Mouse (Mus musculus): Measurements from ENCODE around the gene Gpd1l. TPM values are rescaled to one million over a fixed set of nuclear protein-coding genes. Genes with fewer than 3 reads are reported as not detected.

Gpd1l gene
- polyA plus RNA-seq, 1 experiment from 2014 or later = 11.2 TPM

- no peaks in the 10 kb centered on the region for H3K36me3 ChIP-seq (ENCODE audit: control insufficient read depth, insufficient read depth, low read length)
- no peak overlapping the region for H3K27ac ChIP-seq (ENCODE audit: low read depth, low read length)
- no peaks in the 10 kb centered on the region for H3K27me3 ChIP-seq (ENCODE audit: control insufficient read depth, insufficient read depth, low read length)
- ATAC-seq (replicated peaks; ENCODE audit: low FRiP score) (no peak), DNase-seq (ENCODE audit: low spot score) (no peak)
- no peaks in the 10 kb centered on the region for H3K9me3 ChIP-seq (ENCODE audit: control insufficient read depth, low read length)
- H3K4me3 ChIP-seq (ENCODE audit: low read depth, low read length) = no peak overlapping the region
- 95% methylated on average over 3 of the region's 3 CpGs for WGBS
- H3K4me1 ChIP-seq (replicated peaks; ENCODE audit: control insufficient read depth, insufficient read depth, low read length) = no peaks in the 10 kb centered on the region
- no peak overlapping the region for H3K9ac ChIP-seq (ENCODE audit: low read length)
- H3K4me2 ChIP-seq (ENCODE audit: low read depth, low read length, severe bottlenecking) = no peak overlapping the region
Observed at GRCm38 (mm10) chr9:114887699-114888098, 46.1 kb downstream of the Gpd1l start.

GRCm38 (mm10) chr9:114885991-114886662 is 47.7 kb downstream of the Gpd1l start:
- DNase-seq (ENCODE audit: low spot score) (no peak), ATAC-seq (replicated peaks; ENCODE audit: low FRiP score) (no peak)
- Histone ChIP-seq H3K9me3 (ENCODE audit: control insufficient read depth, low read length) (no peaks in the 10 kb centered on the region), H3K4me3 (ENCODE audit: low read depth, low read length) (no peak overlapping the region), H3K27ac (ENCODE audit: low read depth, low read length) (no peak overlapping the region), H3K4me1 (replicated peaks; ENCODE audit: control insufficient read depth, insufficient read depth, low read length) (no peaks in the 10 kb centered on the region), H3K9ac (ENCODE audit: low read length) (no peak overlapping the region), H3K27me3 (ENCODE audit: control insufficient read depth, insufficient read depth, low read length) (no peaks in the 10 kb centered on the region), H3K4me2 (ENCODE audit: low read depth, low read length, severe bottlenecking) (no peak overlapping the region), H3K36me3 (ENCODE audit: control insufficient read depth, insufficient read depth, low read length) (no peaks in the 10 kb centered on the region)
- WGBS = 27% methylated on average over 8 of the region's 8 CpGs

GRCm38 (mm10) chr9:114885564-114885963 is 48.2 kb downstream of the Gpd1l start:
- H3K4me2 ChIP-seq (ENCODE audit: low read depth, low read length, severe bottlenecking) = no peak overlapping the region

GRCm38 (mm10) chr9:114881977-114882376 is 51.8 kb downstream of the Gpd1l start:
- H3K27me3 ChIP-seq (ENCODE audit: control insufficient read depth, insufficient read depth, low read length) = no peaks in the 10 kb centered on the region
- WGBS = 88% methylated on average over 2 of the region's 2 CpGs

More at GRCm38 (mm10) chr9:114885564-114885963, 48.2 kb downstream of the Gpd1l start:
- no peak overlapping the region for H3K27ac ChIP-seq (ENCODE audit: low read depth, low read length)
- no peaks in the 10 kb centered on the region for H3K9me3 ChIP-seq (ENCODE audit: control insufficient read depth, low read length)
- no peaks in the 10 kb centered on the region for H3K36me3 ChIP-seq (ENCODE audit: control insufficient read depth, insufficient read depth, low read length)
- no peaks in the 10 kb centered on the region for H3K4me1 ChIP-seq (replicated peaks; ENCODE audit: control insufficient read depth, insufficient read depth, low read length)
- 82% methylated on average over 4 of the region's 4 CpGs for WGBS
- H3K27me3 ChIP-seq (ENCODE audit: control insufficient read depth, insufficient read depth, low read length) = no peaks in the 10 kb centered on the region
- H3K4me3 ChIP-seq (ENCODE audit: low read depth, low read length) = no peak overlapping the region
- DNase-seq (ENCODE audit: low spot score) = no peak
- no peak overlapping the region for H3K9ac ChIP-seq (ENCODE audit: low read length)
- ATAC-seq (replicated peaks; ENCODE audit: low FRiP score) = no peak

GRCm38 (mm10) chr9:114855327-114855726 is 78.5 kb downstream of the Gpd1l start:
- no peaks in the 10 kb centered on the region for H3K9me3 ChIP-seq (ENCODE audit: control insufficient read depth, low read length)
- ATAC-seq (replicated peaks; ENCODE audit: low FRiP score) = no peak
- no peak overlapping the region for H3K27ac ChIP-seq (ENCODE audit: low read depth, low read length)
- H3K36me3 ChIP-seq (ENCODE audit: control insufficient read depth, insufficient read depth, low read length) = no peaks in the 10 kb centered on the region
- 73% methylated on average over 11 of the region's 11 CpGs for WGBS
- DNase-seq (ENCODE audit: low spot score) = no peak
- H3K9ac ChIP-seq (ENCODE audit: low read length) = no peak overlapping the region
- no peaks in the 10 kb centered on the region for H3K27me3 ChIP-seq (ENCODE audit: control insufficient read depth, insufficient read depth, low read length)
- no peak overlapping the region for H3K4me2 ChIP-seq (ENCODE audit: low read depth, low read length, severe bottlenecking)
- H3K4me1 ChIP-seq (replicated peaks; ENCODE audit: control insufficient read depth, insufficient read depth, low read length) = no peaks in the 10 kb centered on the region
- H3K4me3 ChIP-seq (ENCODE audit: low read depth, low read length) = no peak overlapping the region

More at GRCm38 (mm10) chr9:114881977-114882376, 51.8 kb downstream of the Gpd1l start:
- Histone ChIP-seq H3K4me2 (ENCODE audit: low read depth, low read length, severe bottlenecking) (no peak overlapping the region), H3K9me3 (ENCODE audit: control insufficient read depth, low read length) (no peaks in the 10 kb centered on the region), H3K4me3 (ENCODE audit: low read depth, low read length) (no peak overlapping the region), H3K36me3 (ENCODE audit: control insufficient read depth, insufficient read depth, low read length) (no peaks in the 10 kb centered on the region), H3K27ac (ENCODE audit: low read depth, low read length) (no peak overlapping the region), H3K4me1 (replicated peaks; ENCODE audit: control insufficient read depth, insufficient read depth, low read length) (no peaks in the 10 kb centered on the region), H3K9ac (ENCODE audit: low read length) (no peak overlapping the region)
- DNase-seq (ENCODE audit: low spot score) = no peak
- ATAC-seq (replicated peaks; ENCODE audit: low FRiP score) = no peak

- DNase-seq (ENCODE audit: low spot score) (no peak), ATAC-seq (replicated peaks; ENCODE audit: low FRiP score) (no peak)
- Histone ChIP-seq H3K27ac (ENCODE audit: low read depth, low read length) (no peak overlapping the region), H3K27me3 (ENCODE audit: control insufficient read depth, insufficient read depth, low read length) (no peaks in the 10 kb centered on the region), H3K36me3 (ENCODE audit: control insufficient read depth, insufficient read depth, low read length) (no peaks in the 10 kb centered on the region), H3K9me3 (ENCODE audit: control insufficient read depth, low read length) (no peaks in the 10 kb centered on the region), H3K4me2 (ENCODE audit: low read depth, low read length, severe bottlenecking) (no peak overlapping the region), H3K4me3 (ENCODE audit: low read depth, low read length) (no peak overlapping the region), H3K4me1 (replicated peaks; ENCODE audit: control insufficient read depth, insufficient read depth, low read length) (no peaks in the 10 kb centered on the region), H3K9ac (ENCODE audit: low read length) (no peak overlapping the region)
- 77% methylated on average over 9 of the region's 9 CpGs for WGBS
Observed at GRCm38 (mm10) chr9:114854686-114855085, 79.1 kb downstream of the Gpd1l start.

- no peak overlapping the region for H3K27ac ChIP-seq (ENCODE audit: low read depth, low read length)
- H3K4me2 ChIP-seq (ENCODE audit: low read depth, low read length, severe bottlenecking) = no peak overlapping the region
- no peaks in the 10 kb centered on the region for H3K4me1 ChIP-seq (replicated peaks; ENCODE audit: control insufficient read depth, insufficient read depth, low read length)
- ATAC-seq (replicated peaks; ENCODE audit: low FRiP score) (no peak), DNase-seq (ENCODE audit: low spot score) (no peak)
- no peaks in the 10 kb centered on the region for H3K36me3 ChIP-seq (ENCODE audit: control insufficient read depth, insufficient read depth, low read length)
- no peaks in the 10 kb centered on the region for H3K9me3 ChIP-seq (ENCODE audit: control insufficient read depth, low read length)
- H3K4me3 ChIP-seq (ENCODE audit: low read depth, low read length) = no peak overlapping the region
- 87% methylated on average over 15 of the region's 15 CpGs for WGBS
- no peak overlapping the region for H3K9ac ChIP-seq (ENCODE audit: low read length)
- H3K27me3 ChIP-seq (ENCODE audit: control insufficient read depth, insufficient read depth, low read length) = no peaks in the 10 kb centered on the region
Observed at GRCm38 (mm10) chr9:114853336-114853735, 80.5 kb downstream of the Gpd1l start.

- WGBS = 79% methylated on average over 8 of the region's 8 CpGs
- Histone ChIP-seq H3K36me3 (ENCODE audit: control insufficient read depth, insufficient read depth, low read length) (no peaks in the 10 kb centered on the region), H3K4me2 (ENCODE audit: low read depth, low read length, severe bottlenecking) (no peak overlapping the region), H3K4me1 (replicated peaks; ENCODE audit: control insufficient read depth, insufficient read depth, low read length) (no peaks in the 10 kb centered on the region), H3K9ac (ENCODE audit: low read length) (no peak overlapping the region), H3K9me3 (ENCODE audit: control insufficient read depth, low read length) (no peaks in the 10 kb centered on the region), H3K4me3 (ENCODE audit: low read depth, low read length) (no peak overlapping the region), H3K27me3 (ENCODE audit: control insufficient read depth, insufficient read depth, low read length) (no peaks in the 10 kb centered on the region), H3K27ac (ENCODE audit: low read depth, low read length) (no peak overlapping the region)
- ATAC-seq (replicated peaks; ENCODE audit: low FRiP score) (no peak), DNase-seq (ENCODE audit: low spot score) (no peak)
Observed at GRCm38 (mm10) chr9:114851419-114852190, 82.2 kb downstream of the Gpd1l start.

All from forebrain, embryonic 11.5 days (tissue).